Mouse (Mus musculus) spleen, adult 2 months (tissue): Measurements from ENCODE around the gene Olfr1138.

Experiments used
- CTCF ChIP-seq: fragments of 200-500 bp; IDR thresholded peaks from 2 replicates; pipeline ENCODE4 v1.5.1; 2011; ENCODE audit warnings: mild to moderate bottlenecking, inconsistent platforms; ENCODE audit not compliant: insufficient read depth, insufficient read length, insufficient replicate concordance; ENCODE audit errors: extremely low read depth
- POLR2A ChIP-seq: fragments of 200-500 bp; IDR thresholded peaks from 2 replicates; pipeline ENCODE4 v1.6.1; 2011; ENCODE audit warnings: low read depth, low read length, inconsistent platforms

GRCm38 (mm10) chr2:87713079-87713478, 26.7 kb downstream of the Olfr1138 start, which contains the start of gene Olfr1137:
- no peak for TF ChIP-seq CTCF
- no peak for TF ChIP-seq POLR2A
